Mouse (Mus musculus) liver, adult 2 months (tissue): ENCODE measurements around the gene Cep68.

ENCODE experiments used
- CTCF ChIP-seq: fragments of 200-500 bp; IDR thresholded peaks from 2 replicates; pipeline ENCODE4 v1.5.1; 2011; ENCODE audit warnings: low read depth, low read length, control low read depth
- POLR2A ChIP-seq: fragments of 200-500 bp; IDR thresholded peaks from 2 replicates; pipeline ENCODE4 v1.6.1; 2011; ENCODE audit warnings: low read length, control low read depth; ENCODE audit not compliant: insufficient read depth; ENCODE audit errors: extremely low read depth

DNA sequence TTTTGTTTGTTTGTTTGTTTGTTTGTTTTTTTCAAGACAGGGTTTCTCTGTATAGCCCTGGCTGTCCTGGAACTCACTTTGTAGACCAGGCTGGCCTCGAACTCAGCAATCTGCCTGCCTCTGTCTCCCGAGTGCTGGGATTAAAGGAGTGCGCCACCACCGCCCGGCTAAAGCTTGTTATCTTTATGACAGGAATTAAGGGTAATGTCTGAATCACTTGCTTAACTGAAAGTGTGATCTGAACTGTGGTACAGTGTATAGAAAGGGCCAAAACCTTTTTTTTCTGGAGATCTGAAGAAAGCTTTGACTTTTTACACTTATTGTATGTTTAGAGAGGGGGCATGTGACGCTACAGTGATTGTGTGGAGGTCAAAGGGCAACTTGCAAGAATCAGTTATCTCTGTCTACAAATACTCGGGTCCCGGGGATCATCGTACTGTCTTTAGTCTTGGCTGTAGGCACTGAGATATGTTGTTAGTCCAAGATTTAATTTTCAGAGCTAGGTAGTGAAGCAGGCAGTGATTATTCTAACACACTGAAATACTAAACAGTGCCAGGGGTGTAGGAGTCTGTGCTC, 44.3 kb downstream of the Cep68 start:
- TF ChIP-seq POLR2A (no peak), CTCF (no peak)
